In the genomic region with DNA sequence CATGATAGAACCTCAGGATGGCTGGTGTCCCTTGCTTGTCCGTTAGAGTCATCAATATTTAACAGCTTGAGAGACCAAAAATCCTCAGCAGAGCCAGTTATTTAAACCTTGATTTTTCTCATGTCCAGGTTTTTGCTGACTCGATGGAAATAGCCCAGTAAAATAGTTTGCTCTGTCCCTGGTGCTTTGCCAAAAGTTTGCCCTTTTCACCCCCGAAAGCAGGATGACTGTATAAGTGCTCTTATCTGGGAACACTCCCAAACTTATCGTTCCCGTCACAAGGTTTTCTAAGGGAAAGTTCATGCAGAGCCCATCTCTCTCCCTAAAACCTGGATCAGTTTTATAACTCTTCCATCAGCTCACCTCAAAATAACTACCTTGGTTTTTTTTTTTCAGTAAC, we compare ENCODE assay signal across 14 mouse cellular contexts.
DNase-seq lines count a peak whose midpoint lies in the region; ATAC-seq lines count a peak whose summit lies in the region.
"Had no signal": no experiment of that assay in that cellular context is flagged by ENCODE, and none has a peak within 500 bp of the region (broad histone marks: within the 10 kb centered on the region; RNA-seq: fewer than 3 reads in every experiment).

No protein-coding gene starts in this region.

- no peaks in the 10 kb centered on the region for H3K9me3 ChIP-seq in kidney, embryonic 16.5 days (ENCODE audit: low read length)
- no peaks in the 10 kb centered on the region for H3K9me3 ChIP-seq in midbrain, embryonic 14.5 days (ENCODE audit: control insufficient read depth, low read length)
- H3K9me3 ChIP-seq: lung, embryonic 15.5 days had no signal

- no peak overlapping the region for H3K9ac ChIP-seq in kidney, embryonic 16.5 days (replicated peaks; ENCODE audit: low read length)
- no peak overlapping the region for H3K9ac ChIP-seq in midbrain, embryonic 14.5 days (replicated peaks; ENCODE audit: low read length)
- H3K9ac ChIP-seq: forebrain, postnatal 0 days; hindbrain, embryonic 14.5 days; lung, embryonic 15.5 days had no signal

- no peak overlapping the region for H3K4me3 ChIP-seq in kidney, embryonic 16.5 days (ENCODE audit: low read length)
- H3K4me3 ChIP-seq in midbrain, embryonic 14.5 days (replicated peaks; ENCODE audit: low read depth, low read length), result no peak overlapping the region
- H3K4me3 ChIP-seq: left cerebral cortex, adult 2 months; lung, embryonic 15.5 days had no signal

- no peak overlapping the region for H3K27ac ChIP-seq in kidney, embryonic 16.5 days (ENCODE audit: low read length)
- no peak overlapping the region for H3K27ac ChIP-seq in midbrain, embryonic 14.5 days (replicated peaks; ENCODE audit: low read depth, low read length)
- H3K27ac ChIP-seq: hindbrain, embryonic 14.5 days; left cerebral cortex, adult 2 months; lung, embryonic 15.5 days had no signal

- peak; percentile 46 for DNase-seq in kidney, adult 11 months
- DNase-seq in adipocyte (ENCODE audit: low spot score), result peak; percentile 52
- peak; percentile 59 to 71 for DNase-seq in heart, adult 9 months (ENCODE audit: low spot score in 2 of 2)
- DNase-seq in kidney, postnatal 36 days, result peak; percentile 78 to 86
- no peak for DNase-seq in midbrain, embryonic 14.5 days
- no peak for DNase-seq in thymus, adult 18-20 months
- DNase-seq: cerebellum, adult 11-12 months; forebrain, postnatal 0 days had no signal

- H3K27me3 ChIP-seq in kidney, embryonic 16.5 days (ENCODE audit: insufficient read depth, low read length), result no peaks in the 10 kb centered on the region
- H3K27me3 ChIP-seq in midbrain, embryonic 14.5 days (ENCODE audit: control insufficient read depth, insufficient read depth, low read length), result no peaks in the 10 kb centered on the region
- H3K27me3 ChIP-seq: CH12.LX; lung, embryonic 15.5 days had no signal

- ATAC-seq in kidney, embryonic 16.5 days (ENCODE audit: low FRiP score, low TSS enrichment), result no peak
- ATAC-seq in midbrain, embryonic 14.5 days (ENCODE audit: low FRiP score, low TSS enrichment), result no peak
- ATAC-seq in cerebellum, adult (ENCODE audit: insufficient number of reproducible peaks, low FRiP score, low TSS enrichment), result no peak
- ATAC-seq: forebrain, postnatal 0 days had no signal

- H3K4me1 ChIP-seq in kidney, embryonic 16.5 days (ENCODE audit: insufficient read depth, low read length), result no peaks in the 10 kb centered on the region
- H3K4me1 ChIP-seq in midbrain, embryonic 14.5 days (ENCODE audit: control insufficient read depth, insufficient read depth, low read length), result no peaks in the 10 kb centered on the region

- no peaks in the 10 kb centered on the region for H3K36me3 ChIP-seq in kidney, embryonic 16.5 days (ENCODE audit: insufficient read depth, low read length)
- H3K36me3 ChIP-seq in midbrain, embryonic 14.5 days (ENCODE audit: control insufficient read depth, insufficient read depth, low read length), result no peaks in the 10 kb centered on the region
- H3K36me3 ChIP-seq: lung, embryonic 15.5 days had no signal

- whole genome bisulfite sequencing in kidney, embryonic 16.5 days, result 61% methylated on average over 5 of the region's 5 CpGs
- WGBS in midbrain, embryonic 14.5 days, result 85% methylated on average over 5 of the region's 5 CpGs

- no peak overlapping the region for H3K4me2 ChIP-seq in kidney, embryonic 16.5 days (replicated peaks; ENCODE audit: low read depth, low read length)
- no peak overlapping the region for H3K4me2 ChIP-seq in midbrain, embryonic 14.5 days (ENCODE audit: low read length)
- H3K4me2 ChIP-seq: hindbrain, embryonic 14.5 days; lung, embryonic 15.5 days had no signal

Comparison
In these comparisons a context has a peak if more than half of its experiments do, and no peak if none do; other contexts are left out.
1. DNase-seq: peak in kidney, adult 11 months (single experiment), adipocyte (single experiment), heart, adult 9 months (2 of 2) and kidney, postnatal 36 days (2 of 2); none in midbrain, embryonic 14.5 days (single experiment) and thymus, adult 18-20 months (0 of 2).